Mouse (Mus musculus): ENCODE data around the gene Klf12.
"Not testable (repeated sequence)": the region's sequence is repeated elsewhere in the genome, so short reads cannot be mapped to it uniquely, and the experiment has no call there.

Klf12 gene

DNA sequence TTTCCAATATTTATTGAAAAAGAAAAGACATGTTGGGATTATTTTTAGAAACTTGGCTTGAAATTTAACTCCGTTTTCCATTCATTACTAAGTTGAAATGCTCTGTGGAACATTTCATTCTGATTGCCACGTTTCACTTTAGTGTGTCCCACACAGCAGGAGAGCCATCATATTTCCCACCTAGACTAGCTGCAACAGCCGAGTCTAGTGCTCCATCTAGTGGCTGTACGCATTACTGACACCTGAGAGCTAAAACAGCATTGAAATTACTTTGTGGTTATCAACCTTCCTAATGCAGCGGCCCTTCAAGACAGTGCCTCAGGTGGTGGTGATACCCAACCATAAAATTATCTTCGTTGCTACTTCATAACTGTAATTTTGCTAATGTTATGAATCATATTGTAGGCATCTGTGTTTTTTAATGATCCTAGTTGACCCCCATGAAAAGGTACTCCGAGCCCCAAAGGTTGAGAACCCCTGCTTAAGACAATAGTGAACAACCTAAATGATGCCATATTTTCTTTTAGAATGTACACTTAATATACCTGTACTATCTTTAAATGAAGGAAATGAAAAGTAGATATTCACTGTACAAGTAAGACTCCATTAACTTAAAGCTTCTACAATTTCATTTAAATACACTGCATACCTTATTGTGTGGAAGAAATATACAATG is 389.6 kb downstream of the Klf12 start:
- peak; percentile 37 for DNase-seq (ENCODE audit: extremely low spot score, low read depth, low spot score)

DNA sequence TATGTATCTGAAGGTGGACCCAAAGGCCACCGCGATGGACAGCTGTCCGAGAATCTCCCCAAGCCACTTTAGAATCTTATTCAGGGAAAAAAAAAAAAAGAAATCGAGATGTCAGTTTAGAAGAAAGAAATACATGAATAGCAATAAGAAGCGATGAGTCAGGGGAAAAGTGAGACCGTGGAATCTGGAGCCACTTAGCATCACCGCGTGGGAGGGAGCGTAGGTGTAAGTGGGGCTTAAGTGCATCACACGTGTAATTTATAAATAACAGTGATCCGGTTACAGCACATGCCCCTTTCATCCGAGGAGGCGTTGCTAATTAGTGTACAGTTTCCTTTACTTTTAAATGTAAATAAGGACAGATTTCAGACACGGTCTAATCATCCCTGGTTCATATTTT is 390.4 kb downstream of the Klf12 start:
- DNase-seq (ENCODE audit: extremely low spot score, low read depth, low spot score) = no peak

DNA sequence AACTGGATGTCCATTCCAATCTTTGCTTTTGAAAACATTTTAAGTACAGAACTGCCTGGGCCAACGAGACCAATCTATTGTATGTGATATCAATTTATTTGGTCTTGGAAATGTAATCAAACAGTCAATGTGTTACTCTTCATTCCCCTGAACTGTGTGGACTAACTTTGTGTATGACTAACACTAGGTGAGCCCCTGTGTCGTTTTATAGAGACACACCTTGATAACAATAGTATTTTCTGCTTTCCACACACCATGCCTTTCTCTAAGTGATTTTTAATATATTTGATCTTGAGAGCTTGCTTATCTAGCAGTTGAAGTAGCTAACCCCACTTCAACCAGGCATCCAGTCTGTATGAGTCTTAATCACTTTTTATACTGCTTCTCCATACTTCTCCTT is 398.0 kb downstream of the Klf12 start:
- no peak for DNase-seq (ENCODE audit: extremely low spot score, low read depth, low spot score)

- DNase-seq (ENCODE audit: extremely low spot score, low read depth, low spot score) = no peak
Measured at GRCm38 (mm10) chr14:99885562-99885961, 398.9 kb downstream of the Klf12 start.

DNA sequence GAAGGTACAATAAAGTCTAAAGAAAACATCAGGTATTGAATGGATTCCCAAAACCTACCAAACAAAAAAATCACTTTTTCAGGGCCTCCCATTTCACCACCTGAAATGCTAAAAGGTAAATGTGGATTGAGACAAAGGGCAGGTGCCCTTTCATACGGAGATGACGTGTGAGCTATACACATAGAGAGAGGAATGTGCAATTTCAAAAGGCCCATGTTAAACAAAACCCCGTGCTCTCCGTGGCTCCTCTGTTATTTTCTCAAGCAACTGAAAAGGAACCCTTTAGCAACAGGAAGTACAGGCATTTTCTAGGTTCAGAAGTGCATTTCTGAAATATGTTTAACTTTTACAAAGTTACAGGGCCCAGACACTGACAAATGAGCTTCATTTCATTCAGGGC is 399.4 kb downstream of the Klf12 start:
- DNase-seq (ENCODE audit: extremely low spot score, low read depth, low spot score) = no peak

- DNase-seq (ENCODE audit: extremely low spot score, low read depth, low spot score) = no peak
Measured at GRCm38 (mm10) chr14:99876791-99877578, 407.5 kb downstream of the Klf12 start.

DNA sequence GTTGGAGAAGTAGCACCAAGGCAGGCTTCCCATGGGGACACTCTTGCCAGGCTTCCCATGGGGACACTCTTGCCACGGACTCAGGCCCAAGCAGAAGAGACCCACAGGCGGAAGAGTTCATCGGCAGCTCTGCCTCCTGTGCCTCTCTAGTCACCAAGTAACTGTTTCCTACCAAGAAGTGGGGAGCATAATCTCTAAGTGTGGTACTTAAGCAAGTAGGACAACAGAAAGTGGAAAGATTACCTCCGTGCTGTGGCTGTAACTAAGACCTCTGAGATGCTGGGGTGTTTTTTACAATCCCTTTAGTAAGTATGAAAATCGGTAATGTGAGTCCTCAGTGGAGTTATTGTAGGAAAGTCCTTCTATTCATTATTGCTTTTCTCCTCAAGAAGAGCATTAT is 410.8 kb downstream of the Klf12 start:
- DNase-seq (ENCODE audit: extremely low spot score, low read depth, low spot score) = no peak

DNA sequence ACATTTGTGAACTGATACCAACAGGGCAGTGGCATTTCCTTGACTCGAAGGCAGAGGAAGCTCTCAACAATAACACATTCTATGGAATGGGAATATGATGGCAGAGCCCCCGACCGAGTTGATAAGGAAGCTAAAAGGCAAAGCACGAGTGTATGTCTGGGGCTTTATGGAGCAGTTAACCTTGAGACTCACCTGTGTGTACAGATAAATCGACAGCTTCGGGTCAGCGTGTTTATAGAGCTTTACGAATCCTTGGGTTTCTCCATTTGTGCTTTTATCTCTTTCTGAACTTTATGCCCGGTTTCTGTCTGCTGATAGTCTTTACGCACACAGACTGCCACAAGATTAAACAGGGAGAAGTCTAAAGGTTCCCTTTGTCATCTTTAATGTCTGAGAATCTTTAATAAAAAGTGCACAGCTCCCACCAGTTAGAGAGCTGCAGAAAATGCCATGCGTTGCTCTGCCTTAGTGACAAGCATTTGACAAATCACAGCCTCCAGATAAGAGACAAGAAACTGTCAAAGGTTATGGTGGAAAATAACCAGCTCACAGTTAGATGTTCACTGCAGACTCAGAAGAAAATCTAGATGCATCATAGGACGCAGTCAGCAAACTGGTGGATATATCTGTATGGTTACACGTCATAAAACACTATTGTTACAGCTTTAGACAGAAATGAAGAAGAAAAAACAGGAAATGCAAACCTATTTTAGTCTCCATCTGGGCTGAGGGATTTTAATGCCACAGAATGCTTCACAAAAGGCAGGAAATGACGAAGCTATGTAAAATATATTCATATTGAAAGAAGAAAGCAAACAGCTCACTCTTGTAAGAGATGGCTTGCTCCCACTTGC is 428.1 kb downstream of the Klf12 start:
- DNase-seq (ENCODE audit: extremely low spot score, low read depth, low spot score) = no peak

DNA sequence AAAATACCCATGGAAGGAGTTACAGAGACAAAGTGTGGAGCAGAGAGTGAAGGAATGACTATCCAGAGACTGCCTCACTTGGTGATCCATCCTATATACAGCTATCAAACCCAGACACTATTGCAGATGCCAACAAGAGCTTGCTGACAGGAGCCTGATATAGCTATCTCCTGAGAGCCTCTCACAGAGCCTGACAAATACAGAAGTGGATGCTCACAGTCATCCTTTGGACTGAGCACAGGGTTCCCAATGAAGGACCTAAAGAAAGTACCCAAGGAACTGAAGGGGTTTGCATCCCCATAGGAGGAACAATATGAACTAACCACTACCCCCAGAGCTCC is 430.0 kb downstream of the Klf12 start:
- not testable (repeated sequence) for DNase-seq (ENCODE audit: extremely low spot score, low read depth, low spot score)

DNA sequence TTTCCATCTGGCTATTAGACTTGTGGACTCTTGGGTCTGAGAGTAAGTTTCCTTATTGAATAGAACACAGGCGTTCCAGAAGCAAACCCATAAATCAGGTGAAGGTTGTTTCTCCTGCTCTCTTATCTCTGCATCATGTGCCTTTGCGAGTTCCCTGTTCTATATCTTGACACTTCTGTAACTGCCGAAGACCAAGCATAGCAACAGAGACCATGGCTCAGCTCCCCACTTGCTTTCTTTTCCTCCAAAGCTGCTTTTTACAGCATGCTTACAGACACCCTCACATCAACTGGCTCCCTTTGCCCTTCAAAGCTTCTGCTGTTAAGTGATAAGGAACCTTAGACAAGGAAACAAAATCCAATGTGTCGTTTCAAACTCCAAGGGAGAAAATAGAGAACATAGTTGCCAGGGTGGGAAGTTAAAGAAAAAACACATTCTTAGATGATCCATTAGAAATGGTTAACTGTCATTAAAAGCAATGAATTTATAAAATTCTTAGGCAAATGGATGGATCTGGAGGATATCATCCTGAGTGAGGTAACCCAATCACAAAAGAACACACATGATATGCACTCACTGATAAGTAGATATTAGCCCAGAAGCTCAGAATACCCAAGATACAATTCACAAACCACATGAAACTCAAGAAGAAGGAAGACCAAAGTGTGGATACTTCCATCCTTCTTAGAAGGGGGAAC is 430.6 kb downstream of the Klf12 start:
- not testable (repeated sequence) for DNase-seq (ENCODE audit: extremely low spot score, low read depth, low spot score)

- DNase-seq (ENCODE audit: extremely low spot score, low read depth, low spot score) = no peak
Measured at GRCm38 (mm10) chr14:99850350-99850749, 434.1 kb downstream of the Klf12 start.

GRCm38 (mm10) chr14:99847502-99847901 is 437.0 kb downstream of the Klf12 start:
- DNase-seq (ENCODE audit: extremely low spot score, low read depth, low spot score) = no peak

- no peak for DNase-seq (ENCODE audit: extremely low spot score, low read depth, low spot score)
Measured at GRCm38 (mm10) chr14:99826713-99827112, 457.8 kb downstream of the Klf12 start.
